Mouse (Mus musculus) intestine, postnatal 0 days (tissue): ENCODE data around the gene Dbp. TPM values are rescaled to one million over a fixed set of nuclear protein-coding genes. Genes with fewer than 3 reads are reported as not detected.

Experiments
- ATAC-seq: fragments of 200-750 bp; cut with Nextera tagmentation; 2 replicates; pipeline ENCODE4 v1.8.0; 2017; ENCODE audit warnings: mild to moderate bottlenecking, moderate TSS enrichment, moderate library complexity
- H3K27ac ChIP-seq: fragments of 300-500 bp; sonication (generic); 2 replicates; pipeline ENCODE4 v1.5.1; 2014; ENCODE audit warnings: mild to moderate bottlenecking, low read depth, low read length, moderate library complexity
- H3K27me3 ChIP-seq: fragments of 300-500 bp; sonication (generic); replicated peaks from 2 replicates; pipeline ENCODE4 v1.6.1; 2014; ENCODE audit warnings: low read length, mixed read lengths; ENCODE audit not compliant: control insufficient read depth, insufficient read depth
- H3K36me3 ChIP-seq: fragments of 300-500 bp; sonication (generic); 2 replicates; pipeline ENCODE4 v1.6.1; 2014; ENCODE audit warnings: mild to moderate bottlenecking, moderate library complexity; ENCODE audit not compliant: control insufficient read depth, insufficient read depth
- H3K4me1 ChIP-seq: fragments of 300-500 bp; sonication (generic); replicated peaks from 2 replicates; pipeline ENCODE4 v1.6.1; 2014; ENCODE audit warnings: antibody characterized with exemption, low read length, mixed read lengths; ENCODE audit not compliant: control insufficient read depth, insufficient read depth
- H3K4me2 ChIP-seq: fragments of 300-500 bp; sonication (generic); replicated peaks from 2 replicates; pipeline ENCODE4 v1.6.1; 2014; ENCODE audit warnings: low read depth, mild to moderate bottlenecking, moderate library complexity
- H3K4me3 ChIP-seq: fragments of 300-500 bp; sonication (generic); 2 replicates; pipeline ENCODE4 v1.5.1; 2014; ENCODE audit warnings: low read depth, low read length
- H3K9ac ChIP-seq: fragments of 300-500 bp; sonication (generic); 2 replicates; pipeline ENCODE4 v1.6.1; 2014; ENCODE audit warnings: mild to moderate bottlenecking, low read depth, low read length
- H3K9me3 ChIP-seq: fragments of 300-500 bp; sonication (generic); 2 replicates; pipeline ENCODE4 v1.6.1; 2016; ENCODE audit warnings: mixed run types; ENCODE audit not compliant: control insufficient read depth
- CTCF ChIP-seq: sonication (generic); IDR thresholded peaks from 2 replicates; pipeline ENCODE4 v1.5.1; 2016; ENCODE audit warnings: low read depth, mild to moderate bottlenecking, control low read depth, antibody characterized with exemption, moderate library complexity
- WGBS: fragments of 180-500 bp; shearing (Covaris S2); extraction: QIAGEN DNeasy Blood & Tissue Kit; methylation state at CpG from one replicate; pipeline ENCODE4 v1.1.7; 2014; 5-methylcytosine and 5-hydroxymethylcytosine counted together
- polyA plus RNA-seq: library from polyadenylated mRNA; unstranded; fragments of >200 nt; fragmentation: Nextera tagmentation; extraction: Ambion mirVana; gene quantifications from 2 replicates; pipeline ENCODE4 v1.2.1, GENCODE M21; 2015

The Dbp gene
- polyA plus RNA-seq, 1 experiment from 2014 or later, result 6.9 TPM

GRCm38 (mm10) chr7:45667761-45668160 lies 37.1 kb upstream of the Dbp start:
- 85% methylated on average over 14 of the region's 14 CpGs for WGBS
- no peak overlapping the region for H3K9ac ChIP-seq
- H3K9me3 ChIP-seq, result no peaks in the 10 kb centered on the region
- TF ChIP-seq CTCF, result no peak
- H3K36me3 ChIP-seq, result no peaks in the 10 kb centered on the region
- ATAC-seq, result no peak
- no peak overlapping the region for H3K4me3 ChIP-seq
- no peaks in the 10 kb centered on the region for H3K4me1 ChIP-seq
- H3K27ac ChIP-seq, result no peak overlapping the region
- peaks cover 62% of the 10 kb centered on the region for H3K27me3 ChIP-seq
- no peak overlapping the region for H3K4me2 ChIP-seq

GRCm38 (mm10) chr7:45668921-45669320 lies 36.0 kb upstream of the Dbp start:
- Histone ChIP-seq H3K4me2 (no peak overlapping the region), H3K9me3 (no peaks in the 10 kb centered on the region), H3K4me1 (no peaks in the 10 kb centered on the region), H3K4me3 (no peak overlapping the region), H3K9ac (no peak overlapping the region), H3K27me3 (peaks cover 62% of the 10 kb centered on the region), H3K27ac (no peak overlapping the region), H3K36me3 (no peaks in the 10 kb centered on the region)
- 96% methylated on average over 9 of the region's 9 CpGs for WGBS
- ATAC-seq, result no peak
- peak; percentile 43 for TF ChIP-seq CTCF

- Histone ChIP-seq H3K36me3 (no peaks in the 10 kb centered on the region), H3K27me3 (peaks cover 48% of the 10 kb centered on the region), H3K27ac (no peak overlapping the region), H3K4me1 (peaks cover 3% of the 10 kb centered on the region; the same call in 1 of the 2 replicates), H3K4me3 (no peak overlapping the region), H3K9ac (no peak overlapping the region), H3K4me2 (no peak overlapping the region), H3K9me3 (no peaks in the 10 kb centered on the region)
- TF ChIP-seq CTCF, result no peak
- 57% methylated on average over 7 of the region's 7 CpGs for WGBS
- ATAC-seq, result no peak
Measured at GRCm38 (mm10) chr7:45677627-45678295, 27.1 kb upstream of the Dbp start.

DNA sequence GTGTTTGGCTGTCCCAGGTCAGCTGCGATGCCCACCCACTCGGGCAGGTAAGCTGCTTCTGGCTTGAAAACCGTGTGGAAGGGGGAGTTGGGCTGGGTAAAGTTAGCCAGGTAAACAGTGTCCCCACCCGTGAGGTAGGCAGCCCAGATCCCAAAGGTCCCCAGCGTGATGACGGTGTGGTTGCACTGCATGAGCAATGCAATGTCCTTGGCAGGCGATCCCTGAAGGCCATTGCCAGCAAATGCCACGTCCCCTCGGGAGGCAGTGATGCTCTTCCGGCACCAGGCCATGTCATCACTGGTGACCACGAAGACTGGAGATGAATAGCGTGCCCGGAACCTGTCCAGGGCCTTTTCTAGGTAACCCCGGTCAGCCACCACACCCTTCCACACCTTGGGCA lies 26.4 kb upstream of the Dbp start:
- WGBS, result 86% methylated on average over 14 of the region's 14 CpGs
- no peak for ATAC-seq
- H3K4me3 ChIP-seq, result no peak overlapping the region
- peaks cover 40% of the 10 kb centered on the region for H3K27me3 ChIP-seq
- H3K4me1 ChIP-seq, result peaks cover 3% of the 10 kb centered on the region; the same call in 1 of the 2 replicates
- TF ChIP-seq CTCF, result no peak
- H3K9me3 ChIP-seq, result no peaks in the 10 kb centered on the region
- no peak overlapping the region for H3K27ac ChIP-seq
- H3K4me2 ChIP-seq, result no peak overlapping the region
- H3K36me3 ChIP-seq, result no peaks in the 10 kb centered on the region
- H3K9ac ChIP-seq, result no peak overlapping the region

DNA sequence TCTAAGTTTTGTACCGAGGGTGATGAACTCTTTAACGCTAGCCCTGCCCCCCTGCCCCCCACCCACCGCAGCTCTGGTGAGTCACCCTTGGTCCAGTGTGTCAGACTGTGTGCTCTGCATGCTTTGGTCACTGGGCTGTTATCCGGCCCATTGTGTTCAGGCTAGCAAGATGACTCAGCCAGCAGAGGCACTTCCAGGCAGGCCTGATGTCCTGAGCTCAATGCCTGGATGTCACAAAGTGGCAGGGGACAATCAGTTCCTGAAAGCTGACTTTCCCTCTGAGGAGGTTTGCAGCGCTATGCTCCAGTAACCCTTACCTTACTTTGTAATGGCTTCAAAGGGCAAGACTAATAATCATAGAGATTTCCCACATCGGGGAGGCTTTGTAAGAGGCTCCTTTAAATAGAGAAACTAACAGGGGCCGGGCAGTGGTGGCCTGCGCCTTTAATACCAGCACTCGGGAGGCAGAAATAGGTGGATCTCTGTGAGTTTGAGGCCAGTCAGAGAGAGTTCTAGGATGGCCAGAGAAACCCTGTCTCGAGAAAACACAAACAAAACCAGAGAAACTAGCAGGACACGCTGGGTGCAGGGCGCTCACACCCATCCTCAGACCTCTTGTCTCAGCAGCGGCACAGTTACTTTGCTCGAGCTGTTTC lies 24.8 kb upstream of the Dbp start:
- WGBS, result 59% methylated on average over 14 of the region's 14 CpGs
- Histone ChIP-seq H3K9ac (no peak overlapping the region), H3K27me3 (peaks cover 43% of the 10 kb centered on the region), H3K4me2 (no peak overlapping the region), H3K9me3 (no peaks in the 10 kb centered on the region), H3K36me3 (no peaks in the 10 kb centered on the region), H3K4me1 (peaks cover 3% of the 10 kb centered on the region; the same call in 1 of the 2 replicates), H3K27ac (peak overlapping the region; percentile 35; the same call in 1 of the 2 replicates), H3K4me3 (no peak overlapping the region)
- TF ChIP-seq CTCF, result no peak
- 0 out of 2 replicates have a peak, but pooled peaks have one; percentile 31 for ATAC-seq

DNA sequence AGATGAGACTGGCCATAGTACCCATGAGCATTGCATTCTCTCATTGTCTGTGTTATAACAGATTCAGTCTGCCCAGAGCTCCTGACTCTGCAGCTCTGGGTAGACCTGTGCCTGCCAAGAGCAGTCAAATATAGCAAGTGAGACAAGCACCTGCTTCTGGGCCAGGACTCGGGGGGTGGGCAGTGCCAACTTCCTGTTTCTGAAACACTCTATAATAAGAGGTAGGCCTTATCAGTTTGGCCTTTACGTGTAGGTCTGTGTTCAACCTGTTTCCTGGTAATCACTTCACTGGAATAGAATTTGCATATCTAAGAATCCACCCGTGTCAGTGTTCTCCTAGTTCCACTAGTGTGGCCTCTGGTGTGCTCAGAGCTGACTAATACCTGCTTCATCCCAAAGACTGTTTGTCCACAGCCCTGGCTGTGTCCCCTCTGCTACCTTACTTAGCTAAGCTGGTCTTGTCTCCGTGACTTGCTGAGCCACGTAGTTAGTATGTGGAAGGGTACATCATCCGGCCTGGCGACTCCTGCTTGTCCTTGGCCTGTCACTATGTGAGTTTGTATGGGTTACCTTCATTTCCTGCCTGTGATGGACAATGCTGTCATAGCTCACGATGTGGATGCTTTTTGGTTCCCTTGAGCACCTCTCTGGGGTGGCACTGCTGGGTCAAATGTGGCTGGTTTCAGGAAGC lies 23.7 kb upstream of the Dbp start:
- Histone ChIP-seq H3K27ac (no peak overlapping the region), H3K9ac (no peak overlapping the region), H3K27me3 (peaks cover 40% of the 10 kb centered on the region), H3K36me3 (no peaks in the 10 kb centered on the region), H3K9me3 (no peaks in the 10 kb centered on the region), H3K4me2 (no peak overlapping the region), H3K4me1 (peaks cover 3% of the 10 kb centered on the region; the same call in 1 of the 2 replicates), H3K4me3 (no peak overlapping the region)
- no peak for TF ChIP-seq CTCF
- ATAC-seq, result no peak
- 67% methylated on average over 8 of the region's 8 CpGs for WGBS
